Mouse (Mus musculus) small intestine, adult 2 months (tissue): ENCODE measurements around the gene Mapk6.

Experiments used
- CTCF ChIP-seq: fragments of 200-500 bp; IDR thresholded peaks from 2 replicates; pipeline ENCODE4 v1.5.1; 2012; ENCODE audit warnings: low read depth, mild to moderate bottlenecking, control low read depth, inconsistent platforms, low read length, moderate library complexity, mixed read lengths; ENCODE audit not compliant: insufficient replicate concordance, insufficient read length; ENCODE audit errors: extremely low read depth
- POLR2A ChIP-seq: fragments of 200-500 bp; IDR thresholded peaks from 2 replicates; pipeline ENCODE4 v1.6.1; 2012; ENCODE audit warnings: low read depth, mild to moderate bottlenecking, control low read depth, inconsistent platforms, low read length, moderate library complexity

DNA sequence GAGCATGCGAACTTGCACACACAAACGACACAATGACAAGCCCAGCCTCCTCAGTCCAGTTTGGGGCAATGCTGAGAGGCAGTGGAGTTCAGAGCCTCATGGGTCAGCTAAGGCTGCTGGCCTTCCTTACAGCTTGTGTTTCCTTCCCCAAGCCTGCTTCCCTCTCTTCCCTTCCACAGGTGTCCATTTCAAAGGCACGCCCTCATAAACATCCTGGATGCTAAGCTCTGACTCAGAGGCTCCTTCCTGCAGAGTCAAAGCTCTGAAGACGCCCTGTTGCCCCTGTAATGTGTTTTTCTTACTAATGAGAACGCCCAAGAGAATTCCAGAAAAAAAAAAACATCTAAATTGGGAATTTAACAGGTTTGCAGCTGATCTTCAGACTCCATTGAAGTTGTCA, 13.9 kb upstream of the Mapk6 start:
- TF ChIP-seq CTCF (no peak), POLR2A (no peak)
